Mouse (Mus musculus): ENCODE results near the gene Saal1. TPM values are rescaled to one million over a fixed set of nuclear protein-coding genes. Genes with fewer than 3 reads are reported as not detected.

Gene Saal1
- 6.5 and 8.2 TPM in 2 replicates for total RNA-seq (2023)

DNA sequence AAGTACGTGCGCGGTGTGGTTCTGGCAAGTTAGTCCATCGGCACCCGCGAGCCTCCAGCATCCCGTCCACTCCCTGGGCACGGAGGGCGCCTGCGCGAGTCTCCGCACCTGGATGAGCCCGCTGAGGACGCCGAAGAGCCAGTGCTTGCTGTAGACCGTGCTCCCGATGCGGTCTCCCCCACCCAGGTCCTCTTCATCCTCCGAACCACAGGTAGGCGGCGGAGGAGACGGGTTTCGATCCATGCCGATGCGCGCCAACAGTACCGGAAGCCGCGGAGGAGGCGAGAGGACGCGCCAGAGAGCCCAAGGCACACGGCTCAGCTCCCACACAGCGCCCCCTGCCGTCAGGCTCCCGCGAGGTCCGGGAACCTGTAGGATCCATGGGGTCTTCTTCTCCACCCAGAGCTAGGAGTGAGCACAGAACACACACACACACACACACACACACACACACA, at the start of gene Saal1:
TSS of gene Saal1 (minus strand) at position 291 of the 455 bp plus-strand sequence.

DNA sequence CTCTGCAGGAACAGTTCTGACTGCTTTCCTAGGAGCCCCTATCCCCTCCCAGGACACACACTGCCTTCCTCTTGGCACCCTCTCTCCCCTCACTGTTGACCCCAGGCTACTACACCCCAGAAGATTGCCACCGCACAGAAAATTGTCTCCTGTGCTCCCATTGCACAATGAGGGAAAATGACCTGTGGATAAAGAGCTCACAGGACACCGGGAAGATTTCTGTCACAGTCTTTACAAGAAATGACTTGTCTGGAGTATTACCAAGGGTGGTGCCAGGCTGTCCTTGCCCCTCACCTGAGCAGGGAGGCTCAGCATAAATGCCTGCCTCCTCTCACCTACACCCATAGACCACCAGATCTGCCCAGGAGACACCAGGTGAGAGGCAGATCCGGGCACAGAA, 41.0 kb upstream of the Saal1 start, which contains the start of gene Saa2:
TSS of gene Saa2 (plus strand) at position 301 of the 400 bp plus-strand sequence.

DNA sequence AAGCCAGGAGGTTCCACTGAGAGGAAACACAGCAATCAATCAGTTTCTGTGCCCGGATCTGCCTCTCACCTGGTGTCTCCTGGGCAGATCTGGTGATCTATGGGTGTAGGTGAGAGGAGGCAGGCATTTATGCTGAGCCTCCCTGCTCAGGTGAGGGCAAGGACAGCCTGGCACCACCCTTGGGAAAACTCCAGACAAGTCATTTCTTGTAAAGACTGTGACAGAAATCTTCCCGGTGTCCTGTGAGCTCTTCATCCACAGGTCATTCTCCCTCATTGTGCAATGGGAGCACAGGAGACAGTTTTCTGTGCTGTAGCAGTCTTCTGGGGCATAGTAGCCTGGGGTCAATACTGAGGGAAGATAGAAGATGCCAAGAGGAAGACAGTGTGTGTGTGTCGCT, 32.4 kb upstream of the Saal1 start, which contains the start of gene Saa1:
TSS of gene Saa1 (minus strand) at position 101 of the 400 bp plus-strand sequence.

DNA sequence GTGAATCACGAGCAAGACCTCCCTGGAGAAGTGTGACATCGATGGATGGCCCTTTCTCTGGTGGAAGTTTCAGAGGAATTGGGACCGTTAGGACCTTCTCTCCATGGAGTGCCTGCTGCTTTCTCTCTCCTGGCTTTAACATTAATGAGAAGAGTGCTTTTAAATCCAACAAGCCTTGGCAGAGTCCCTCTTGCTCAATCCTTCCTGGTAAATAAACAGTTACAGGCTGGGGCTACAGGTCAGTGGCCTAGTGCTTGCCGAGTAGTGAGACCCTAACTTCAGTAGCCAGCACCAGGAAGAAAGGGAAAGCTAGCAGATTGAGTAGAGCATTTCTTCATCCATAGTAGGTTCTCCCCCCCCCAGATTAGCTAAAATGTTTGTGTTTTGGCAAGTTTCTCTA, 22.0 kb upstream of the Saal1 start, which contains the start of gene Saa4:
TSS of gene Saa4 (minus strand) at position 146 of the 400 bp plus-strand sequence.

DNA sequence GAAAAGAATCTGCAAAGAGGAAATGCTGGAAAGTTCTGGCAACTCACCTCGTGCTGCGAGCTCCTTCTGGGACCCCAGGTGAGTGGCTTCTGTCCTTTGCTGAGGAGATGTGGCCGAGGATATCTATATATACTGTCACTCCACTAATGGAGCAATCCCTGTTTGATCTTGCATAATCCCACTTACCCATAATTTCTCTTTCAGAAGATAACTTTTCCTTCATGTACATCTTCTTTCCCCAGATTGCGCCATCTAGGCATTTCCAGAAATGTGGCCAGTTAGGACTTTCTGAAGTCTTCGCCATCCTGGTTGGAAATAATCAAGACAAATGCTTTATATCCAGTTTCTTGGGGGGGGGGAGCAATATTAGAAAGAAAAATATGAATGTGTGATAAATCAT, 5.1 kb upstream of the Saal1 start, which contains the start of gene Saa3:
TSS of gene Saa3 (minus strand) at position 101 of the 400 bp plus-strand sequence.

DNA sequence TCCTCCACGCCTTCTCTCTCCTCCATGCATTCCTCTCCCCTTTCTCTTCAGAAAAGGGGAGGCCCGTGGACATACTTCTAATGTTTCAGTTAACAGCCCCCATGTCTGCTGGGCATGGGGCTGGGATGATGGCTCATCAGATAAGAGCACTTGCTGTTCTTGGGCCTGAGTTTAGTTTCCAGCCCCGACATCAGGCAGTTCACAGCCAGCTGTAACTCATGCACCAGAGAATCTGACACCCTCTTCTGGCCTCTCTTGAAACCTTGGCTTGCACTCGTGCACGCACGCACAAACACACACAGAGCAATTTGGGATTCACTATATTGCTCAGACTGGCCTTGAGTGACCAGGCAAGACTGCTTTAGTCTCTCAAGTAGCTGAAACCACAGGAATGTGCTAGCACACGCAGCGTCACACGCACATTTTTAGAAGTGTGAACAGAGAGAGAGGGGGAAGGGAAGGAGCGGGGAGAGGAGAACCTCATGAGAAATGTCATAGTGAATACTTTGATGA, 38.3 kb downstream of the Saal1 start, which contains the start of gene Tph1:
TSS of gene Tph1 (minus strand) at position 378 of the 513 bp plus-strand sequence.

DNA sequence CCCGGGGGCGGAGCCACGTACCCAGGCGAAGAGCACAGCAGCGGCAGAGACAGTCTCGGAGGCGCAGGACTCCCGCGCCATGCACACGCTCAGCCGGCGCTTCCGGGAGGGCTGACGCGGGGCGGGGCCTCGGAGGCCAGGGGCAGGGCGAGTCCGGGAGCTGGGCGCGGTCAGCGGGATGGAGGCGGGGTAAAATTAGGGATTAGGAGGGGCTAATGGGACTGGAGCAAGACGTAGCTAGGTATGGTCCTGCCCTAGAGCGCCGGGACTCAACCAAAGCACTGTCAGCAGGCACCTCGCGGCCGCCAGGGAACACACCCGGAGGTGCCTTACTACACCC, 70.8 kb downstream of the Saal1 start, which contains the start of gene Sergef:
TSS of gene Sergef (minus strand) at position 116 of the 340 bp plus-strand sequence.

Other genes with a start within 250 kb of the Saal1 start
- 5.6 and 9.3 TPM in 2 replicates for gene Sergef, start 70.9 kb downstream of the Saal1 start, total RNA-seq (2023)
- gene Tph1, start 38.1 kb downstream of the Saal1 start, total RNA-seq (2023) = not detected in 2 replicates
- 0.69 and 1.4 TPM in 2 replicates for gene Saa3, start 5.0 kb upstream of the Saal1 start, total RNA-seq (2023)
- not detected in 2 replicates for gene Saa4, start 21.9 kb upstream of the Saal1 start, total RNA-seq (2023)
- not detected in 2 replicates for gene Saa1, start 32.3 kb upstream of the Saal1 start, total RNA-seq (2023)
- gene Saa2, start 41.1 kb upstream of the Saal1 start, total RNA-seq (2023) = not detected in 2 replicates
- 23.7 and 33.6 TPM in 2 replicates for gene Hps5, start 85.4 kb upstream of the Saal1 start, total RNA-seq (2023)
- 45.3 and 56.6 TPM in 2 replicates for gene Gtf2h1, start 85.4 kb upstream of the Saal1 start, total RNA-seq (2023)
- gene Ldha, start 130.8 kb upstream of the Saal1 start, total RNA-seq (2023) = 389 and 441 TPM in 2 replicates
- 0.60 and 0.75 TPM in 2 replicates for gene Ldhc, start 150.5 kb upstream of the Saal1 start, total RNA-seq (2023)
- 50.5 and 59.4 TPM in 2 replicates for gene Tsg101, start 209.3 kb upstream of the Saal1 start, total RNA-seq (2023)
- gene Uevld, start 247.8 kb upstream of the Saal1 start, total RNA-seq (2023) = 9.9 and 11.1 TPM in 2 replicates

Data from neutrophil, adult 65 days (primary cell).